Mouse (Mus musculus) spleen, postnatal 36 days (tissue): ENCODE results near the gene Rgs1.

Experiments used
- DNase-seq, 2 experiments: peaks; one replicate each; pipeline ENCODE4 v3.0.0; 2022; ENCODE audit warnings: low spot score in 2 of 2, mixed read lengths in 1 of 2

Rgs1 gene

DNA sequence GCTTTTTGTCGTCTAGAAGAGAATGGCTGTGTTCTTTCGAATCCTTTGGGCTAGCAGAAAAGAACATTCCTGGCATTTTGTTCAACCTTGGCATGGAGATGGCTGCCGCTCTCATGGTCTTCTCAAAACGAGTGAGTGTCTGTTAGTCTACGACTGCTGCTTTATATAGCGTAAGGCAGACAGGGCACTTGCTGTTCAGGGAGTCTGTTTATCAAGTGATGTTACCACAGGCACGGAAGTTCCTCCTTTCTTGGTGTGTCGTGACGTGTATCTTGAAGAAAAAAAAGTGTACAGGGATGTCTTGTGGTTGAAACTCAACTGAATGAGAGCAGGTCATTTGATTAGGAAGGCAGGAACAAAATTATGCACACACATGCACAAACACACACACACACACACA, at the start of gene Rgs1:
Gene Rgs1, minus strand, starts transcription at position 320 of the 400 bp plus-strand sequence.
- DNase-seq, result peak; percentile 52 to 62

- DNase-seq, result no peak
These were observed 34.3 kb upstream of the Rgs1 start for GRCm38 (mm10) chr1:144283020-144284014.

GRCm38 (mm10) chr1:144280056-144280455, 31.0 kb upstream of the Rgs1 start:
- DNase-seq, result no peak

- no peak for DNase-seq
These were observed 23.9 kb upstream of the Rgs1 start for GRCm38 (mm10) chr1:144272991-144273390.

DNA sequence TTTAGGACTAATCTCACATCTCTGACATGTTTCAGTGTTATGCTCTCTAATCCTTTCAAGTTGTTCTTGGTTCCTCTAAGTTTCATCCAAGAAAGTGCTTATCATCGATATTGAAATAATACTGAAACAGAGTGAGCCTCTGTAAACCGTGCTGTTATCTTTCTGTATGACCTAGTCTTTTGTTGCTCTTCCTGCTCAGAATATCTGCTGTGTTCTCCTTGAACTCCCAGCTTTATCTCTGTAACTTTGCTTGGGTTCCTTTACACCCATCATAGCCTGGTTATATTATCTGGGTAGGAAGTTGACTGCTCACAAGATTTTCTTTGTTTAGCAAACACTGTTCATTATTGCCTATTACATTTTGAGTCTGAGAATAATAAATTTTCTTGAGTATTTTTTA, 20.1 kb upstream of the Rgs1 start:
- DNase-seq, result no peak

DNA sequence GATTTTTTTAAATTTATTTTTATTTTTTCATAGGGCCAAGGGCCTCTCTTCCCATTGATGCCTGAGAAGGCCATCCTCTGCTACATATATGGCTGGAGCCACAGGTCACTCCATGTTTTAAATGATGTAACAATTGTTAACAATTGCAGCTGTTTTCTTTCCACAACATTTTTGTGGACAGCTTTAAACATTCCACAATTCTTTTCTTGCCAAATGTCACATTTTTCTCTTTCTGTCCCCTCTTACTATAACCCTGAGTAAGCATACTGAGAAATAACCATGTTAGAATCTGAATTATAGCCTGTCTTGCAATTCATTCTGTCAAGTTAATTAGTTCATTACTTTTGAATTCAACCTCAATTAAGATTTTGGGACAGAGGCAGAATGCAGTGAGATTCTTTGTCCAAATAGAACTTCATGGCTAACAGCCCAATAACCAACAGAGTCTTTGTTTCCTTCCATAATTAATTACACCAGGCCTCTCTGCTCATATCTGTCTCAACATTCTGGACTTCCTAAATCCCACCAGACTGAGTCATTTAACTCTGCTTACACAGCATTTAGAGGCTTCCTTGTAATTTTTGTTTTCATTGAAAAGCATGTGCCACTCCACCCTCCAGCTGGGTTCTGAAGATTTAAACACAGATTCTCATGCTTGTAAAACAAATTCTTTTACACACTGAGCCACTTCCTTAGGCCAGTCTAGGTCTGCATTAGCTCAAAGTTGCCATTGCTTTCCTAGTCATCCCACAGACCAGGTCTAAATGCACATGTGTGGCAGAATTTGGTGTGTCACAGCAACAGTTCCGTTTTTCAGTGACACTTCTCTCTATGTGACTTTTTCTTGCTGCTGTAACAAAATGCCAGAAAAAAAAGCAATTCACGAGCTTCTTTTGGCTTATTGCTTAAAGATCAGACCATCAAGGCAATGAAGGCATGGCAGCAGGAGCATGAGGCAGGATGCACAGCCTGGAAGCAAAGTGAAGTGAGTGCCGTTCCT, 18.7 kb upstream of the Rgs1 start:
- no peak for DNase-seq

- no peak for DNase-seq
These were observed 15.0 kb upstream of the Rgs1 start for GRCm38 (mm10) chr1:144264000-144264399.

- no peak for DNase-seq
These were observed 13.0 kb upstream of the Rgs1 start for GRCm38 (mm10) chr1:144262008-144262407.

DNA sequence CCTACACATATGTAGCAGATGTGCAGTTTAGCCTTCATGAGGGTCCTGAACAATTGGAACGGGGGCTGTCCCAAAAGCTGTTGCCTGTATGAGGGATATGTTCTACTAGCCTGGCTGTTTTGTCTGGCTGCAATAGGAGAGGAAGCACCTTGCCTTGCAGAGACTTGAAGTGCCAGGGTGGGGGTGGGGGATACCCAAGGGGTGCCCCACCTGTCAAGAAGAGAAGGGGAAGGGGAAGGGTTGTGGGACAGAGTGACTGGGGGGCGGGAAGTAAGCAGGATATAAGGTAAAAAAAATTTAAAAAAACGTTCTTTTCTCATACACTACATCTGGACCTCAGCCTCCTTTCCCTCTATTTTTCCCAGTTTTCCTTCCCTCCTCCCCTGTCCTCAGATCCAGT, 9.7 kb upstream of the Rgs1 start:
- no peak for DNase-seq

DNA sequence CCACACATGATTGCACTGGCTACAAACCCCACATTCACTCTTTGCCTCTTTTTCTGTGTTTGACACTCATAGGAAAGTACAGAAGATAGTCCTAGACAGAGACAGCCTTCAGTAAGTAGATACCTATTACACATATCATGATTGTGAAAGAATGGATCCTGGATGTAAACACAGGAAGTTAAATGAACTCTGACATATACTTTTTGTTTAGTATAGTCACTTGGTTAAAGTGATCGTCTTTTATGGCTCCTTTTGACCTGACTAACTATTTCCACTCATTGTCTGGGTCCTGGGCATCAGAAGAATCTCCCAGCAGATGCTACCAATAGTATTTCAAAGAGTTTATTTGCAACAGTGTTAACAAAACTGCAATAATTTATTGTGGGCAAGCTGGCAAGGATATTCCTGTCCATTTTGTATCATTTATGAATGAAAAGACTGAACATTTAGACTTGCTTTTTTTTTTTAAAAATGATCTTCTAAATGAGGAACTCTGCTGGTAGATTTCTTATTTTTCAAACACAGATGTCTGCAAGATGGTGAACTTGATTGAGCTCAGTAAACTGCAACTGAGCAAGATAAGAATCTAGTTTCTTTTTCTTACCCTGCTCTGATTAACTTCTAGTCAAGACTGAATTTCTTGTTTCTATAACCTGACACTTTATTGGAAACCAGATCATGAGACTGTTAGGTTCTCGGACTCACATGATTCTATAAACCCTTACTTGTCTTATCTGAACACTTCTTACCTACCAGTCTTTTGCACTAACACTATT, 7.7 kb upstream of the Rgs1 start:
- DNase-seq, result no peak

- DNase-seq, result no peak
These were observed 836 bp downstream of the Rgs1 start for GRCm38 (mm10) chr1:144248206-144248605.

DNA sequence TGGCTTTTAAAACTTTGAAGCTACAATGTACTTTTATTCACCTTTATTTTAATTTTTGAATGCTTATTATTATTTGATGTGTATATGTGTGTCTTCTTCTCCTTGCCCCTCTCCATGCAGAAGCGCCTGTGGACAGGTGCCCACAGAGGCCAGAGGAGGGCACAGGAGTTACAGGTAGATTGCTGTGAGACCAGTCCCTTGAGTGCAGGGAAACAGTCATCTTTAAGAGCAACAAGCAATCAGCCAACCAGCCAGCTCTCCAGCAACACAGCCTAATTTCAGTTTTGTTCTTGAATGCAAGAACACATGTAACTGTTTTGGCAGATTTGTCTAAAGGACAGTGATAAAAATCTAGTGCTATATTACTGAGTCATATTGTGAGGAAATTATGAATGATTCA, 1.7 kb downstream of the Rgs1 start:
- DNase-seq, result no peak

DNA sequence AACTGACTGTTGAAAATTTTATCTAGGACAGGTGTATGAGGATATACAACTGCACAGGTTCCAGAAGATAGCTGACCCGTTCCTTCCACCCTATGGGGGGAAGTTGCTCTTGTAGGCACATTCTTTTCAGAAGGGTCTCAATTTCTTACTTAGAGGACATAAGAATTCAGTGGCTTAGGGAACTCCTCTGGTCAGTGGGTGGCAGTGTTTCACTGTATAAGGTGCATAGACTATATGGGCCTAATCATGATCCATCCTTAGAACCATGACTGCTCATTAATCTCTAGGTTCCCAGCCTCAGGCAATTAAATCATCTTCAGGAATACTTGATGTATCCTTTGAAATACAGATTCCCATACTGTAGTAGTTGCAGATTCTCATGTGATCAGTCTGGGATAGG, 5.5 kb downstream of the Rgs1 start:
- peak; percentile 32 to 46 for DNase-seq

- no peak for DNase-seq
These were observed 9.8 kb downstream of the Rgs1 start for GRCm38 (mm10) chr1:144239195-144239594.

DNA sequence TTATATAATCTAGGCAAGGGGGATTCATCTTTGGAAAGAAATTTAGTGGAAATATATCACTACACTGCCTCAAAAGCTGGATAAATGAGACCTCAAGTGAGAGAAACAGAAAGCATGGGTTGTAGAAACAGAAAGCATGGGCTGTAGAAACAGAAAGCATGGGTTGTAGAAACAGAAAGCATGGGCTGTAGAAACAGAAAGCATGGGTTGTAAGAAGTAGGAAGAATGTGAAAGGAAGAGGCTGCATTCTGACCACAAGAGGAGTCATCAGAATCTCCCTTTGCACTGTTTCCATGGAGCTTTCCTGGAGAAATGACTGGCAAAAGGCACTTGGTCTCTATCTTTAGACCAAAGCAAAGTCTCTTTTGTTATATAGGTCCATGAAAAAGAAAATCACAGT, 33.8 kb downstream of the Rgs1 start:
- DNase-seq, result no peak

DNA sequence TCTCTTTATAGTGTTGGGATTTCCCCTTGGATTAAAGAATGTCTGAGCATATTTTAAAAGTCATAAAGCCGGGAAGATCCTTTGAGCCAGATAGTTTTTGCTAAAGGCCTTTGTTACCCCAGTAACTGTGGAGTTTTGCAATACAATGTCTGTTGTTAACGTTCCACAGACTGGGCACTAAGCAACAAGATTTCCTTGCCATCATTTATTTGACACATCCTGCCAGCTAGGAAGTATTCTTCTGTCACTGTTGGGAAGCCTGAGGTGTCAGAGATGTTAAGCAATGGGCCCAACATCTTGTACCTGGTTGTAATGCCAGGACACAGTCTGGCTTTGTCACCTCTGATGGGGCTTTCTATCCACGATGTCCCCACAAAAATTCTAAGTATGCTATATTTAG, 38.1 kb downstream of the Rgs1 start:
- DNase-seq, result no peak

DNA sequence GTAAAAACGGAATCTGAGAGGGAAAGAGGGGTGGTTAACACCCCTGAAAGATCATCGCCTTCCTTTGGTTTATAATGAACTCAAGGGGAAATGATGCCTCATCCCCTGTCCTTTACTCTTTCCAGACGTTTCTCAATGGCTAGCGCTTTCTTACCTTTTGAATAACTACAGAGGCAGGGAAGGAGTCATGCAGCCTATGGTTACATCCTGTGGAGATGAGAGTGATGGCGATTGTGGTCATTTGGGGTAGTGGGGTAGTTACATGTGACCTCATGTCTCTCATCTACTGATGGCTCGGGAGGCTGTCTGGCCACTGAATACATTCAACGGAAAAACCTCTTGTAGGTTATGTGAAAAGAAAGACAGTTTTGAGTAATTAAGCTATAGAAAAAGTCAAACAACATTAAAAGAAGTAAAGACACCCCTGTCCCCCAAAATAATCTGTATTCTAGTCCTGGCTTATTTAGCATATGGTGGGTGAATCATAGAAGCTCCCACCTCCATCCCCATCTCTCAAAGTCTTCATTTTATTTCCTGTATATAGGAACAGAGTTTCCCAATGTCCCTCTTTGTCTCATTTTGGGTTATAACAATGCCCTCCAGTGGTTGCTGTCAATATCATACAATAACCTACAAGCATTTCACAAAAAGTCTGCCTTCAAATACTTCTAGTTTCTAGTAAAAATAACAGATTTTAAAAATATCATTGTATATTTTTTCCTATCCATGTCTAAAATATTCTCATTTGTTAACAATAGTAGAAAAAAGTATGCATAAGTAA, 42.6 kb downstream of the Rgs1 start:
- no peak for DNase-seq

GRCm38 (mm10) chr1:144204766-144205165, 44.3 kb downstream of the Rgs1 start:
- no peak for DNase-seq

DNA sequence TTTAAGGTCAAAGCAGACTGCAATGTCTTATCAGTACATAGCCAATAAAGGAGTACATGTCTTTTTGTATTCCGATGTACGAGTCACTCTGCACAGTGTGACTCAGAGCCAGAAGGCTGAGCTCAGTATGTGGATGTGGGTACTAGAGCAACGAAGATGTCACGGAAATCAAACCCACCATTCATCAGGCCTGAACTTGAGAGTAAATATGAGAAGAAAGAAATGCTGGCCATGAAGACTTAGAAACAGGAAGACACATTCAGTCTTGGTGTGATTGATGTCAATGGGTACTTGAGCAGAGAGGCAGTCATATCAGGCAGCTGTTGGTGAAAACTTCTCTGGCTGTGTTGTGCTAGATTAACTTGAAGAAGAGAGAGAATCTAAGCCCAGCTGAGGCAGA, 46.1 kb downstream of the Rgs1 start:
- DNase-seq, result no peak

- peak; percentile 46 to 48 for DNase-seq
These were observed 48.5 kb downstream of the Rgs1 start for GRCm38 (mm10) chr1:144200496-144200895.

- DNase-seq, result no peak
These were observed 49.5 kb downstream of the Rgs1 start for GRCm38 (mm10) chr1:144199538-144199937.
